Mouse (Mus musculus): Measurements from ENCODE around the gene Tnfsf10.

The Tnfsf10 gene

GRCm38 (mm10) chr3:27371276-27371621, 54.4 kb downstream of the Tnfsf10 start, which contains the start of gene Ghsr:
TSS of gene Ghsr (plus strand) at chr3:27371351.
- DNase-seq (ENCODE audit: low spot score in 2 of 2): no peak

DNA sequence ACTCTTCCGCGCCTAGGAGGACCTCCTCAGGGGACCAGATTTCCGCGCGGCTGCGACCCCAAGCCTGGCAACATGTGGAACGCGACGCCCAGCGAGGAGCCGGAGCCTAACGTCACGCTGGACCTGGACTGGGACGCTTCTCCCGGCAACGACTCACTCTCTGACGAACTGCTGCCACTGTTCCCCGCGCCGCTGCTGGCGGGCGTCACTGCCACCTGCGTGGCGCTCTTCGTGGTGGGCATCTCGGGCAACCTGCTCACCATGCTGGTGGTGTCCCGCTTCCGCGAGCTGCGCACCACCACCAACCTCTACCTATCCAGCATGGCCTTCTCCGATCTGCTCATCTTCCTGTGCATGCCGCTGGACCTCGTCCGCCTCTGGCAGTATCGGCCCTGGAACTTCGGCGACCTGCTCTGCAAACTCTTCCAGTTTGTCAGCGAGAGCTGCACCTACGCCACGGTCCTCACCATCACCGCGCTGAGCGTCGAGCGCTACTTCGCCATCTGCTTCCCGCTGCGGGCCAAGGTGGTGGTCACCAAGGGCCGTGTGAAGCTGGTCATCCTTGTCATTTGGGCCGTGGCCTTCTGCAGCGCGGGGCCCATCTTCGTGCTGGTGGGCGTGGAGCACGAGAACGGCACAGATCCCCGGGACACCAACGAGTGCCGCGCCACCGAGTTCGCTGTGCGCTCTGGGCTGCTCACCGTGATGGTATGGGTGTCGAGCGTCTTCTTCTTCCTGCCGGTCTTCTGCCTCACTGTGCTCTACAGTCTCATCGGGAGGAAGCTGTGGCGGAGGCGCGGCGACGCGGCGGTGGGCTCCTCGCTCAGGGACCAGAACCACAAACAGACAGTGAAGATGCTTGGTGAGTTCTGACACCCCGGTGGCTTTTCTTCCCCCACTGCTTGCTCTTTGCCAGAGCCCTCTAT, 55.2 kb downstream of the Tnfsf10 start:
- DNase-seq (ENCODE audit: low spot score in 2 of 2): no peak

DNA sequence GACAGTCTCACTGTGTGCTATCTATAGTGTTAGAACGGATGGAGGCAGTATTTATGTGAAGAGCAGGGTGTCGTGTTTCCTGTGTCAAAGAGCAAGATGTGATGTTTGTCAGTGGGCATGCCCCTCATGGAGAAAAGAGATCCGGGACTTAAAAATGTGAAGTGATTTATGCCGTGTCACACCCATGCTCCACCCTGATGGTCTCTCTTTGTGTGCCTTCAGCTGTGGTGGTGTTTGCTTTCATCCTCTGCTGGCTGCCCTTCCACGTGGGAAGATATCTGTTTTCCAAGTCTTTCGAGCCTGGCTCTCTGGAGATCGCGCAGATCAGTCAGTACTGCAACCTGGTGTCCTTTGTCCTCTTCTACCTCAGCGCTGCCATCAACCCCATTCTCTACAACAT, 57.6 kb downstream of the Tnfsf10 start:
- DNase-seq (ENCODE audit: low spot score in 2 of 2): no peak

DNA sequence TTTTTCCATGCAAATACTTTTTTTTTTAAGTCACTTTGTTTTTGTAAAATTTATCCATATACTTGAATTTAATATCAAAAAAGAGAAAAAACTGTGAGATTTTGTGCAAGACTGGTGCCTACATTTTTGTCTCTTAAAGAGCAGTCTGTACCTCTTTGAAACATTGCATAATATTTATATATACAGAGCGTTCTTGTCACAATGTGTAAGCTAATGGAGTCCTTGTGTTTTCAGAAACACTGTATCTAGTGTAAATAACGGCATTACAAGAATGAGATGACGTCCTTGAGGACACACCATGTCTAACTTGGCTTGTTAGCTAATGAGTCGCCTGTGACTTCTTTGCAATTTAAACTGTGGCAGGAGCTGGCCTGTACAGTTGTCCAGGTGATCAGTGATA, 61.1 kb downstream of the Tnfsf10 start:
- DNase-seq (ENCODE audit: low spot score in 2 of 2): no peak

GRCm38 (mm10) chr3:27384836-27385235, 68.0 kb downstream of the Tnfsf10 start:
- no peak for DNase-seq (ENCODE audit: low spot score in 2 of 2)

DNA sequence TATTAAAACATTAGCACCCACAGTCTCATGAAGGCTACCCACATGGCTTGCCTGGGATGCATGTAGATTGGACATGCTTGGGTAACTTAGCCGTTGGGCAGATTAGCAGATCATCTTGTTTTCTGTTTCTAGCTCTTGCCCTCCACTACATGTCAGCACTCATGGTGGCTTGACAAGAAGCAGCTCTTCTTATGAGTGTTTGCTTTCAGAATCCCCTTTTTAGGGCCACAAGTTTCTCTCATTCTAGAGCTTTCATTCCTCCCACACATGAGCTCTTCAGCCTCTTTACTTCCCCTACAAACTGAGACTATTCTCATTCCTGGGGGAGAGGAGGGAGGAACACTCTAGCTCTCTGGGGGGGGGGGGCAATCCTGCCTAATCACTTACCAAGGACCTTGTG, 73.1 kb downstream of the Tnfsf10 start:
- no peak for DNase-seq (ENCODE audit: low spot score in 2 of 2)

All from cerebellum, postnatal 4 days (tissue).